Mouse (Mus musculus) neutrophil, adult 5-6 weeks (primary cell): ENCODE results near the gene Timm50. TPM values are rescaled to one million over a fixed set of nuclear protein-coding genes. Genes with fewer than 3 reads are reported as not detected.

Experiments
- ATAC-seq: fragments of 151-379, 151-347 bp; 2 replicates; pipeline ENCODE4 v1.8.0; 2017; ENCODE audit warnings: mild to moderate bottlenecking, moderate TSS enrichment; ENCODE audit not compliant: insufficient number of reproducible peaks, poor library complexity, low FRiP score, severe bottlenecking; ENCODE audit errors: extremely low read depth
- total RNA-seq: library from RNA; stranded (forward); fragments of 200-1000 nt; gene quantifications from 2 replicates; pipeline ENCODE4 v1.2.3, GENCODE M21; 2017

Timm50 gene
- total RNA-seq = 8.5 and 10.0 TPM in 2 replicates

- ATAC-seq = peak; percentile 97
Observed at GRCm38 (mm10) chr7:28311926-28312543, at the start of gene Timm50. Gene Timm50 (minus strand): TSS chr7:28312072.

- ATAC-seq = no peak
Observed at GRCm38 (mm10) chr7:28360291-28360690, 48.4 kb upstream of the Timm50 start.

- ATAC-seq = no peak
Observed at GRCm38 (mm10) chr7:28359854-28360253, 48.0 kb upstream of the Timm50 start.

- ATAC-seq = no peak
Observed at GRCm38 (mm10) chr7:28358431-28358830, 46.6 kb upstream of the Timm50 start.

GRCm38 (mm10) chr7:28357984-28358383 is 46.1 kb upstream of the Timm50 start:
- no peak for ATAC-seq

- ATAC-seq = no peak
Observed at GRCm38 (mm10) chr7:28356981-28357380, 45.1 kb upstream of the Timm50 start.

GRCm38 (mm10) chr7:28355221-28355620 is 43.3 kb upstream of the Timm50 start:
- no peak for ATAC-seq

- no peak for ATAC-seq
Observed at GRCm38 (mm10) chr7:28354596-28354995, 42.7 kb upstream of the Timm50 start.

GRCm38 (mm10) chr7:28354113-28354581 is 42.3 kb upstream of the Timm50 start:
- ATAC-seq = no peak

GRCm38 (mm10) chr7:28353267-28353666 is 41.4 kb upstream of the Timm50 start:
- ATAC-seq = no peak

GRCm38 (mm10) chr7:28351676-28352191 is 39.9 kb upstream of the Timm50 start:
- no peak for ATAC-seq

- ATAC-seq = peak; percentile 98
Observed at GRCm38 (mm10) chr7:28350155-28350883, 38.4 kb upstream of the Timm50 start, which contains the start of gene Rps16. Gene Rps16 (plus strand): TSS chr7:28350652.

GRCm38 (mm10) chr7:28348601-28349000 is 36.7 kb upstream of the Timm50 start:
- ATAC-seq = no peak

- no peak for ATAC-seq
Observed at GRCm38 (mm10) chr7:28347746-28348145, 35.9 kb upstream of the Timm50 start.

- ATAC-seq = peak; percentile 88
Observed at GRCm38 (mm10) chr7:28344637-28345036, 32.8 kb upstream of the Timm50 start.

GRCm38 (mm10) chr7:28341381-28341780 is 29.5 kb upstream of the Timm50 start:
- ATAC-seq = no peak

GRCm38 (mm10) chr7:28339213-28339917 is 27.5 kb upstream of the Timm50 start:
- peak; percentile 66 for ATAC-seq

- ATAC-seq = peak; percentile 96
Observed at GRCm38 (mm10) chr7:28338108-28338998, 26.5 kb upstream of the Timm50 start, which contains the start of gene Supt5. Gene Supt5 (minus strand): TSS chr7:28338746.
